ENCODE assay signal across 19 mouse cellular contexts in the genomic region with DNA sequence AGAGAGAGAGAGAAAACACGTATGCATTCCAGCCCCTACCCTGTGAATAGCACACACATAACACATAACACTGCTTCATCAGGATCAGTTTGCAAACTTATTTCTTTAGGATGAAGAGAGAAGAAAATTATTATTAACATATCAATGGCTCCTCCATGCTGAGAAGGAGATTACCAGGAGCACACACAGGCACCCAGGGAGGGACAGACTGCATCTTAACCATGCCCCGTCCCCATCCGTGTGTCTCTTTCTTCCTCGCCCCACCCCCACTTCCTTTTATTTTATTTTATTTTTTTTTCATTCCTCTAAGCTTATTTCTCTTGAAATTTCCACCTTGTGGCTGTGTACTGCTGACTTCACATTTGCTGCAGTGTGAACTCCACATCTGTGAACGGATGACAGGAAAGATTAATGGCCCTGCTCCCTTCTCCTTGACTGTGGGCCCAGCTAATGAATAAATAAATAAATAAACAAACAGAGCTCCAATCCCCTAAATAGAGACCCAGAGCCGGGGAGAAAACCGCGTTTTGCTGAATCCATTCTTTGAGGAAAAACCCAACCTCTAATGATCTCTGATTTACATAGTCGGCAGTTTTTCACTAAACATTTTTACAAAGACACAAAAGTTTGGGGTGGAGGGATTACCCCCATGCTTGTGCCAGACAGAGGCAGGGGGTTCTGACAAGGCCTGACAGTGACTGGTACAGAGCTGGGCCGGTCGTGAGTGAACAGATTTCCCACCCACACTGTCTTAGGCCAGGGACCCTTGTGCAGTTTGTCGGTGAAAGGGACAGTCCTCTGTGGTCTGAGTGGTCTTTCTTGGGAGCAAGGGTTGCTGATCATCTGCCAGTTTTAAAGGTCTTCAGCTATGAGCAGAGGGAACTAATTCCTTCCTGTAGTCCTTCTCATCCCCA.
A peak's percentile ranks its signal among the peaks of the same experiment; 100 is the strongest.
DNase-seq lines count a peak whose midpoint lies in the region; ATAC-seq and TF ChIP-seq lines count a peak whose summit lies in the region.
"Had no signal": no experiment of that assay in that cellular context is flagged by ENCODE, and none has a peak within 500 bp of the region (broad histone marks: within the 10 kb centered on the region; RNA-seq: fewer than 3 reads in every experiment).

No protein-coding gene starts in this region.

- no peak overlapping the region for H3K4me2 ChIP-seq in hindbrain, embryonic 11.5 days (replicated peaks; ENCODE audit: low read depth, low read length)
- no peak overlapping the region for H3K4me2 ChIP-seq in hindbrain, embryonic 12.5 days (replicated peaks)
- no peak overlapping the region for H3K4me2 ChIP-seq in hindbrain, embryonic 16.5 days (ENCODE audit: low read length)
- no peak overlapping the region for H3K4me2 ChIP-seq in liver, embryonic 11.5 days
- H3K4me2 ChIP-seq in forebrain, embryonic 16.5 days (ENCODE audit: low read length): no peak overlapping the region
- H3K4me2 ChIP-seq: embryonic facial prominence, embryonic 12.5 days; forebrain, embryonic 12.5 days; heart, embryonic 12.5 days; intestine, embryonic 15.5 days had no signal

- TF ChIP-seq CTCF in brain, embryonic 14.5 days (IDR thresholded peaks at IDR 0.05; ENCODE audit: borderline replicate concordance, extremely low read depth, insufficient read depth, insufficient read length): no peak

- WGBS in hindbrain, embryonic 11.5 days: 43% methylated on average over 12 of the region's 12 CpGs
- WGBS in hindbrain, embryonic 10.5 days: 60% methylated on average over 12 of the region's 12 CpGs
- WGBS in hindbrain, embryonic 12.5 days: 41% methylated on average over 12 of the region's 12 CpGs
- WGBS in hindbrain, embryonic 16.5 days: 37% methylated on average over 12 of the region's 12 CpGs
- 68% methylated on average over 12 of the region's 12 CpGs for WGBS in liver, embryonic 11.5 days
- WGBS in forebrain, embryonic 16.5 days: 33% methylated on average over 12 of the region's 12 CpGs

- H3K27ac ChIP-seq in hindbrain, embryonic 11.5 days (ENCODE audit: low read depth, low read length): peak overlapping the region; percentile 24; the same call in 1 of the 2 replicates
- no peak overlapping the region for H3K27ac ChIP-seq in hindbrain, embryonic 10.5 days
- peak overlapping the region; percentile 30; the same call in 1 of the 2 replicates for H3K27ac ChIP-seq in hindbrain, embryonic 12.5 days
- H3K27ac ChIP-seq in hindbrain, embryonic 16.5 days (ENCODE audit: low read depth, low read length): 0 out of 2 replicates have a peak overlapping the region, but pooled peaks have one; percentile 9
- no peak overlapping the region for H3K27ac ChIP-seq in liver, embryonic 11.5 days (ENCODE audit: low read depth, low read length)
- no peak overlapping the region for H3K27ac ChIP-seq in forebrain, embryonic 16.5 days (ENCODE audit: low read length)
- H3K27ac ChIP-seq: embryonic facial prominence, embryonic 12.5 days; forebrain, embryonic 12.5 days; gastrocnemius, adult 2 months; intestine, embryonic 15.5 days had no signal

- DNase-seq in hindbrain, embryonic 11.5 days (ENCODE audit: low spot score): peak; percentile 45
- DNase-seq in hindbrain, embryonic 10.5 days (ENCODE audit: low spot score): no peak
- peak; percentile 30 for DNase-seq in brain, embryonic 14.5 days (ENCODE audit: low read depth)
- no peak for DNase-seq in urinary bladder, postnatal 25 days (ENCODE audit: low spot score)
- no peak for DNase-seq in liver, embryonic 11.5 days (ENCODE audit: low spot score)
- DNase-seq: adrenal gland, adult 2 months; adrenal gland, postnatal 25 days; cerebellum, adult 11 months; cerebellum, adult 8-10 months; cerebellum, postnatal 25 days; gastrocnemius, adult 2 months; gastrocnemius, postnatal 25 days had no signal

- H3K36me3 ChIP-seq in hindbrain, embryonic 11.5 days (ENCODE audit: control insufficient read depth, insufficient read depth, low read length): no peaks in the 10 kb centered on the region
- no peaks in the 10 kb centered on the region for H3K36me3 ChIP-seq in hindbrain, embryonic 10.5 days
- no peaks in the 10 kb centered on the region for H3K36me3 ChIP-seq in hindbrain, embryonic 12.5 days
- H3K36me3 ChIP-seq in hindbrain, embryonic 16.5 days (ENCODE audit: control insufficient read depth, insufficient read depth, low read length): no peaks in the 10 kb centered on the region
- H3K36me3 ChIP-seq in liver, embryonic 11.5 days (ENCODE audit: control insufficient read depth, insufficient read depth, low read length): no peaks in the 10 kb centered on the region
- H3K36me3 ChIP-seq in forebrain, embryonic 16.5 days (ENCODE audit: control insufficient read depth, insufficient read depth): no peaks in the 10 kb centered on the region
- H3K36me3 ChIP-seq: embryonic facial prominence, embryonic 12.5 days; forebrain, embryonic 12.5 days; heart, embryonic 12.5 days; intestine, embryonic 15.5 days had no signal

- H3K9ac ChIP-seq in hindbrain, embryonic 11.5 days (ENCODE audit: low read depth, low read length): no peak overlapping the region
- no peak overlapping the region for H3K9ac ChIP-seq in hindbrain, embryonic 12.5 days
- no peak overlapping the region for H3K9ac ChIP-seq in hindbrain, embryonic 16.5 days (ENCODE audit: low read depth, low read length)
- no peak overlapping the region for H3K9ac ChIP-seq in liver, embryonic 11.5 days (ENCODE audit: low read depth, low read length)
- no peak overlapping the region for H3K9ac ChIP-seq in forebrain, embryonic 16.5 days (replicated peaks; ENCODE audit: low read depth, low read length)
- H3K9ac ChIP-seq: embryonic facial prominence, embryonic 12.5 days; forebrain, embryonic 12.5 days; heart, embryonic 12.5 days; intestine, embryonic 15.5 days had no signal

- no peaks in the 10 kb centered on the region for H3K27me3 ChIP-seq in hindbrain, embryonic 11.5 days (ENCODE audit: control insufficient read depth, insufficient read depth, low read length)
- no peaks in the 10 kb centered on the region for H3K27me3 ChIP-seq in hindbrain, embryonic 10.5 days (ENCODE audit: insufficient read depth, poor library complexity, severe bottlenecking)
- H3K27me3 ChIP-seq in hindbrain, embryonic 12.5 days: no peaks in the 10 kb centered on the region; the same call in 1 of the 2 replicates
- H3K27me3 ChIP-seq in hindbrain, embryonic 16.5 days (replicated peaks; ENCODE audit: control insufficient read depth, insufficient read depth, low read length): no peaks in the 10 kb centered on the region
- H3K27me3 ChIP-seq in liver, embryonic 11.5 days (replicated peaks; ENCODE audit: control insufficient read depth, insufficient read depth, low read length): no peaks in the 10 kb centered on the region
- H3K27me3 ChIP-seq in forebrain, embryonic 16.5 days (replicated peaks; ENCODE audit: control insufficient read depth, insufficient read depth, low read length): no peaks in the 10 kb centered on the region
- H3K27me3 ChIP-seq: embryonic facial prominence, embryonic 12.5 days; forebrain, embryonic 12.5 days; heart, embryonic 12.5 days; intestine, embryonic 15.5 days had no signal

- H3K4me3 ChIP-seq in hindbrain, embryonic 11.5 days (ENCODE audit: low read depth, low read length): no peak overlapping the region
- H3K4me3 ChIP-seq in hindbrain, embryonic 10.5 days: no peak overlapping the region
- H3K4me3 ChIP-seq in hindbrain, embryonic 12.5 days: no peak overlapping the region
- no peak overlapping the region for H3K4me3 ChIP-seq in hindbrain, embryonic 16.5 days (ENCODE audit: low read length)
- no peak overlapping the region for H3K4me3 ChIP-seq in liver, embryonic 11.5 days (ENCODE audit: low read depth, low read length)
- H3K4me3 ChIP-seq in forebrain, embryonic 16.5 days (replicated peaks; ENCODE audit: low read length): no peak overlapping the region
- H3K4me3 ChIP-seq: embryonic facial prominence, embryonic 12.5 days; forebrain, embryonic 12.5 days; gastrocnemius, adult 2 months; heart, embryonic 12.5 days; intestine, embryonic 15.5 days had no signal

- H3K9me3 ChIP-seq in hindbrain, embryonic 11.5 days (ENCODE audit: control insufficient read depth, low read length): no peaks in the 10 kb centered on the region
- no peaks in the 10 kb centered on the region for H3K9me3 ChIP-seq in hindbrain, embryonic 10.5 days
- no peaks in the 10 kb centered on the region for H3K9me3 ChIP-seq in hindbrain, embryonic 12.5 days (replicated peaks)
- no peaks in the 10 kb centered on the region for H3K9me3 ChIP-seq in hindbrain, embryonic 16.5 days (ENCODE audit: control insufficient read depth, low read length)
- no peaks in the 10 kb centered on the region for H3K9me3 ChIP-seq in liver, embryonic 11.5 days (ENCODE audit: control insufficient read depth, low read length)
- H3K9me3 ChIP-seq in forebrain, embryonic 16.5 days (ENCODE audit: control insufficient read depth, low read length): no peaks in the 10 kb centered on the region
- H3K9me3 ChIP-seq: embryonic facial prominence, embryonic 12.5 days; forebrain, embryonic 12.5 days; intestine, embryonic 15.5 days had no signal

- TF ChIP-seq POLR2A in brain, embryonic 14.5 days (IDR thresholded peaks at IDR 0.05; ENCODE audit: borderline replicate concordance, extremely low read depth, insufficient read depth, insufficient read length, poor library complexity, severe bottlenecking): no peak

- ATAC-seq in hindbrain, embryonic 11.5 days (ENCODE audit: low FRiP score): peak; percentile 43; the same call in 1 of the 2 replicates
- peak; percentile 80; the same call in 1 of the 2 replicates for ATAC-seq in hindbrain, embryonic 12.5 days (ENCODE audit: low FRiP score)
- ATAC-seq in hindbrain, embryonic 16.5 days: peak; percentile 68
- ATAC-seq in liver, embryonic 11.5 days (replicated peaks; ENCODE audit: low FRiP score): no peak
- no peak; the same call in 1 of the 2 replicates for ATAC-seq in forebrain, embryonic 16.5 days
- ATAC-seq: intestine, embryonic 15.5 days had no signal

- no peaks in the 10 kb centered on the region for H3K4me1 ChIP-seq in hindbrain, embryonic 11.5 days (replicated peaks; ENCODE audit: control insufficient read depth, insufficient read depth, low read length)
- H3K4me1 ChIP-seq in hindbrain, embryonic 10.5 days (replicated peaks): peaks cover 12% of the 10 kb centered on the region
- peaks cover 9% of the 10 kb centered on the region for H3K4me1 ChIP-seq in hindbrain, embryonic 12.5 days
- H3K4me1 ChIP-seq in hindbrain, embryonic 16.5 days (ENCODE audit: control insufficient read depth, insufficient read depth, low read depth, low read length): no peaks in the 10 kb centered on the region
- H3K4me1 ChIP-seq in liver, embryonic 11.5 days (replicated peaks; ENCODE audit: control insufficient read depth, insufficient read depth, low read length): no peaks in the 10 kb centered on the region
- H3K4me1 ChIP-seq in forebrain, embryonic 16.5 days (replicated peaks; ENCODE audit: control insufficient read depth, insufficient read depth, low read length): no peaks in the 10 kb centered on the region
- H3K4me1 ChIP-seq: embryonic facial prominence, embryonic 12.5 days; intestine, embryonic 15.5 days had no signal

Comparison
In these comparisons a context has a peak if more than half of its experiments do, and no peak if none do; other contexts are left out.
1. DNase-seq: peak in hindbrain, embryonic 11.5 days (single experiment) and brain, embryonic 14.5 days (single experiment); none in hindbrain, embryonic 10.5 days (single experiment), urinary bladder, postnatal 25 days (single experiment) and liver, embryonic 11.5 days (single experiment).
2. H3K27ac ChIP-seq: peak in hindbrain, embryonic 11.5 days (single experiment), hindbrain, embryonic 12.5 days (single experiment) and hindbrain, embryonic 16.5 days (single experiment); none in hindbrain, embryonic 10.5 days (single experiment), liver, embryonic 11.5 days (single experiment) and forebrain, embryonic 16.5 days (single experiment).
3. ATAC-seq: peak in hindbrain, embryonic 11.5 days (single experiment), hindbrain, embryonic 12.5 days (single experiment) and hindbrain, embryonic 16.5 days (single experiment); none in liver, embryonic 11.5 days (single experiment) and forebrain, embryonic 16.5 days (single experiment).